Mouse (Mus musculus) heart, embryonic 14.5 days (tissue): ENCODE measurements around the gene Muc13. TPM values are rescaled to one million over a fixed set of nuclear protein-coding genes. Genes with fewer than 3 reads are reported as not detected.

Experiments
- ATAC-seq: fragments of 200-750 bp; cut with Nextera tagmentation; 2 replicates; pipeline ENCODE4 v1.8.0; 2017; ENCODE audit warnings: low read depth, moderate TSS enrichment; ENCODE audit not compliant: insufficient number of reproducible peaks, insufficient read depth, low FRiP score
- H3K27ac ChIP-seq, 2 experiments: fragments of 200-500 bp in 1 of 2; fragments of 300-500 bp in 1 of 2; sonication (generic) in 1 of 2; replicated peaks in 1 of 2; 2 replicates each; pipeline ENCODE4 v1.5.1; 2012 to 2014; ENCODE audit warnings: low read depth in 2 of 2, low read length in 2 of 2, control low read depth in 1 of 2, mild to moderate bottlenecking in 1 of 2, mixed read lengths in 1 of 2; ENCODE audit not compliant: control insufficient read depth in 1 of 2, insufficient read depth in 1 of 2
- H3K27me3 ChIP-seq: fragments of 300-500 bp; sonication (generic); 2 replicates; pipeline ENCODE4 v1.6.1; 2014; ENCODE audit warnings: mild to moderate bottlenecking, low read length, control low read depth; ENCODE audit not compliant: control insufficient read depth, insufficient read depth
- H3K36me3 ChIP-seq: fragments of 300-500 bp; sonication (generic); 2 replicates; pipeline ENCODE4 v1.6.1; 2014; ENCODE audit warnings: mild to moderate bottlenecking, control low read depth, low read length, mixed read lengths; ENCODE audit not compliant: control insufficient read depth, insufficient read depth
- H3K4me1 ChIP-seq, 2 experiments: fragments of 200-500 bp in 1 of 2; fragments of 300-500 bp in 1 of 2; sonication (generic) in 1 of 2; 2 replicates each; pipeline ENCODE4 v1.6.1; 2012 to 2014; ENCODE audit warnings: low read length in 2 of 2, control low read depth in 1 of 2, mixed read lengths in 1 of 2; ENCODE audit not compliant: control insufficient read depth in 2 of 2, insufficient read depth in 2 of 2
- H3K4me2 ChIP-seq: fragments of 300-500 bp; sonication (generic); 2 replicates; pipeline ENCODE4 v1.6.1; 2014; ENCODE audit warnings: mild to moderate bottlenecking, low read length
- H3K4me3 ChIP-seq, 2 experiments: fragments of 200-500 bp in 1 of 2; fragments of 300-500 bp in 1 of 2; sonication (generic) in 1 of 2; 2 replicates each; pipeline ENCODE4 v1.5.1; 2012 to 2014; ENCODE audit warnings: low read length in 2 of 2, mild to moderate bottlenecking in 2 of 2, control low read depth in 1 of 2, low read depth in 1 of 2, moderate library complexity in 1 of 2; ENCODE audit not compliant: control insufficient read depth in 1 of 2, insufficient read depth in 1 of 2
- H3K9ac ChIP-seq: fragments of 300-500 bp; sonication (generic); 2 replicates; pipeline ENCODE4 v1.6.1; 2014; ENCODE audit warnings: mild to moderate bottlenecking, low read length
- H3K9me3 ChIP-seq: fragments of 300-500 bp; sonication (generic); 2 replicates; pipeline ENCODE4 v1.6.1; 2016; ENCODE audit warnings: low read length, control low read depth; ENCODE audit not compliant: control insufficient read depth
- WGBS: fragments of 180-500 bp; shearing (Covaris S2); extraction: QIAGEN DNeasy Blood & Tissue Kit; methylation state at CpG from one replicate; pipeline ENCODE4 v1.1.7; 2014; 5-methylcytosine and 5-hydroxymethylcytosine counted together
- polyA plus RNA-seq: library from polyadenylated mRNA; unstranded; fragments of >200 nt; fragmentation: Nextera tagmentation; extraction: Ambion mirVana; gene quantifications from 2 replicates; pipeline ENCODE4 v1.2.1, GENCODE M21; 2014

The Muc13 gene
- polyA plus RNA-seq, 1 experiment from 2014 or later = not detected

DNA sequence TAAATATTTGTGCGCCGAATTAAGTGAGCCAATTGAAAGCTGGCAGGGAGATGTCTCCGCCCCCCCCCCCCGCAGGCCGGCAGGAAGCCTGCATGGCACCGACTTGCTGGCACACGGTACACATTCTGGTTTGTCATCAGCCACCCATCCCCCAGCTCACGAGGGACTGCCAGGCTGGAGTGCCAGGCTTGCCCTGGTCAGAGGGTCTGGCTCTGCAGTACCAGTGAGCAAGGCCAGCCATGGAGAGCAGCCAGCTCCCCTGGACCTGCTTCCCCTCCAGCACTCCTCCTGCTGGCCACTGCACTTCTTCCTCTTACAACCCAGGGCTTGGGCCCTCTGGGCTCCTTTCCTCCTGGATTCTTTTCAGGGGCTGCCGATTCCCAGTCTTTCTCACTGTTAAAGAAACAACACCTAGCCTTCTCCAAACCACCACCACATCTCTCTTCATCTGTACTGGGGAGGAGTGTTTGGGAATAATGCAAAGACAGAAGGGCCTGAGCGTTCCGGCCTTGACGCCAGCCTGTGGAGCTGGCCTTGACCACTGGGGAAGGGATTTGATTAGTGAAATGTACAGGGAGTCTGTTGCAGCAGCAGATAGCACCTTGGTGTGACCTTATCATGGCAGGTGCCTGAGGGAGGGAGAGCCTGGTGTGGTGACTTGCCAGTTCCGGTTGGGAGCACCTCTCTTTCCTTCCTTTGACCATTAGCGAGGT lies 66.3 kb downstream of the Muc13 start:
- H3K27ac ChIP-seq = peak overlapping the region; percentile 19 to 47; a peak in 1 of 4 replicates
- WGBS = 46% methylated on average over 14 of the region's 14 CpGs
- H3K4me2 ChIP-seq = peak overlapping the region; percentile 49
- no peaks in the 10 kb centered on the region for H3K36me3 ChIP-seq
- peak overlapping the region in 1 of 2 experiments; percentile 22; a peak in 1 of 4 replicates for H3K4me3 ChIP-seq
- ATAC-seq = peak; percentile 55
- peaks cover 6 to 21% of the 10 kb centered on the region in 2 experiments for H3K4me1 ChIP-seq
- H3K9me3 ChIP-seq = no peaks in the 10 kb centered on the region
- H3K9ac ChIP-seq = peak overlapping the region; percentile 19; the same call in 1 of the 2 replicates
- H3K27me3 ChIP-seq = no peaks in the 10 kb centered on the region

DNA sequence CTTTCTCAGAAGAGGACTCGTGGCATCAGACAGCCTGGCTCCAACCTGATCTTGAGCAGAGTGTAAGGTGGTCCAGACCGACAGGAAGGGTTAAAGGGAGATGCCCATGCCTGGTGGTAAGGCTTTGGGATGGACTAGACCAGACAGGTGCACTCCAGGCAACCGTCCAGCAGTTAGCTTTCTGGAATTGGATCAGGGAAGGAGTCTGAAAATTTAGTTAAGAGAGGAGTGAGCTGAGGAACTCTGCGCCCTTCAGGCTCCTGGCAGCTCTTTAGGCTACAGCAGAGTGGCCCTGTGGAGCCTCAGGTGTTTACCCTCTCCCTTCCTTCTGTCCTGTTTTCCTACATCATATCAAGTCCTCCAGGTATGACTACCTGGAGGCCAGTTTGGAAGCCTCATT lies 68.6 kb downstream of the Muc13 start:
- 83% methylated on average over 4 of the region's 4 CpGs for WGBS
- Histone ChIP-seq H3K27me3 (no peaks in the 10 kb centered on the region), H3K4me2 (no peak overlapping the region), H3K9me3 (no peaks in the 10 kb centered on the region), H3K9ac (no peak overlapping the region), H3K4me1 (peaks cover 6 to 21% of the 10 kb centered on the region in 2 experiments), H3K27ac (no peak overlapping the region), H3K4me3 (no peak overlapping the region), H3K36me3 (no peaks in the 10 kb centered on the region)
- no peak for ATAC-seq

GRCm38 (mm10) chr16:33863208-33863751 lies 69.4 kb downstream of the Muc13 start:
- H3K4me2 ChIP-seq = no peak overlapping the region
- H3K36me3 ChIP-seq = no peaks in the 10 kb centered on the region
- ATAC-seq = no peak
- H3K4me1 ChIP-seq = peaks cover 6 to 21% of the 10 kb centered on the region in 2 experiments
- no peak overlapping the region for H3K4me3 ChIP-seq
- H3K9me3 ChIP-seq = no peaks in the 10 kb centered on the region
- H3K27ac ChIP-seq = no peak overlapping the region
- H3K9ac ChIP-seq = no peak overlapping the region
- 70% methylated on average over 5 of the region's 5 CpGs for WGBS
- no peaks in the 10 kb centered on the region for H3K27me3 ChIP-seq

Other genes with a start within 250 kb of the Muc13 start
- gene Heg1, start 109.7 kb upstream of the Muc13 start, polyA plus RNA-seq = 40.5 and 40.9 TPM in 2 replicates
- gene Itgb5, start 35.6 kb downstream of the Muc13 start, polyA plus RNA-seq = 87.8 and 96.2 TPM in 2 replicates
- 26.9 and 29.7 TPM in 2 replicates for gene Umps, start 173.0 kb downstream of the Muc13 start, polyA plus RNA-seq